Mouse (Mus musculus): ENCODE measurements around the gene Ecm1.

- TF ChIP-seq CTCF (conservative IDR thresholded peaks at IDR 0.05; ENCODE audit: insufficient read depth, insufficient read length, low read depth, low read length): no peak
- TF ChIP-seq POLR2A (IDR thresholded peaks at IDR 0.05; ENCODE audit: low read depth, low read length): no peak
Observed at GRCm38 (mm10) chr3:95758467-95759218, 19.3 kb upstream of the Ecm1 start.

Data from kidney, adult 2 months (tissue).